Mouse (Mus musculus): ENCODE data around the gene Cypt1. TPM values are rescaled to one million over a fixed set of nuclear protein-coding genes. Genes with fewer than 3 reads are reported as not detected.

Gene Cypt1
- not detected for total RNA-seq (2021)

GRCm38 (mm10) chrX:16522569-16522968, at the start of gene Cypt1:
Cypt1 (plus strand) TSS chrX:16522869.
- intact Hi-C loops (cut with DNase I) = no loop called here
- DNase-seq = no peak

- intact Hi-C loops (cut with DNase I) = no loop called here
- no peak for DNase-seq
These were observed 24.1 kb downstream of the Cypt1 start for GRCm38 (mm10) chrX:16546806-16547205.

DNA sequence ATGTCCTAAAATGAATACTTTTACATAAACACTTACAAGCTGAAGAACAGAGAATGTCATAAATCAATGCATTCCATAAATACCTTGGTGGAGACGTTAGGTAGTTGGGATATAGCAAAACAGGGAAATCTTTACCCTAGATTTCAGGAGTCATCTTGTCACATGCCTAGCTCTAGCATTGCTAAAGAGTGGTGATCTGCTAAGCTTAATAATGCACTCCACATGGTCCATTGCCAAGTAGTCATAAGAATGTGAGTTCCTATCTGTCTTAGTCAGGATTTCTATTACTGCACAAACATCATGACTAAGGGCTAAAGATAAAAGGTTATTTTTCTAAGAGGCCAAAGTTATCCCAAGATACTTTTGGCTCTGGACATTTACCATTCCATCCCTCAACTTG, 34.4 kb downstream of the Cypt1 start:
- no peak for DNase-seq
- intact Hi-C loops (cut with DNase I) = no loop called here

DNA sequence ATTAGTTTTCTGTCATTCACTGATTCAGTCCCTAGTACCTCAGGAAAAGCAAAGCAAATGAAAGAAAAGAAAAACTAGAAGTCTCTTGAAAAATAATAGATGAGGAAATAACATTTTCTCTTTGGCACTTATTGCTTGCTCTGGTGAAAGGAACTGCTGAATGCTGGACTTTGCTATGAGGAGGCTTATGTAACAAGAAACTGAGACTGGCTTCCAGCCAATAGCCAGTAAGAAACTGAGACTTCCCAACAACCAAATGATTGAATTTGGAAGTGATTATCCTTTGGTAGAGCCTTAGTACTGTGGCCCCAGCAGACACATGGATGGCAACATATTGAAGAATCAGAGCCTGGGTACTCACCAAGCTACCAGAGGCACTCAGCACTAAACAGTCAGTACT, 35.8 kb downstream of the Cypt1 start:
- intact Hi-C loops (cut with DNase I) = no loop called here
- peak in 1 of 2 experiments; percentile 4 for DNase-seq

Other genes with a start within 250 kb of the Cypt1 start
- gene Maoa, start 96.8 kb downstream of the Cypt1 start, total RNA-seq (2021) = 1 to 10 TPM; 3.3 to 4.7 TPM

Measured in heart, postnatal 10 days (tissue).